Mouse (Mus musculus) inflammation-experienced regulatory T-cells, adult 6 months (primary cell): ENCODE data around the gene Cgrrf1. TPM values are rescaled to one million over a fixed set of nuclear protein-coding genes. Genes with fewer than 3 reads are reported as not detected.
"Not testable (repeated sequence)": the region's sequence is repeated elsewhere in the genome, so short reads cannot be mapped to it uniquely, and the experiment has no call there.

ENCODE experiments used
- ATAC-seq: one replicate; pipeline ENCODE4 v1.8.0; 2017
- polyA plus RNA-seq, 3 experiments: library from polyadenylated mRNA; unstranded; fragments of 100-300 nt; shearing (Covaris generic); gene quantifications; one replicate each; pipeline ENCODE4 v1.2.1; 2017

Gene Cgrrf1
- polyA plus RNA-seq: 10 to 100 TPM in 2 of 3 experiments, 1 to 10 TPM in 1; 8.2 to 12.2 (median 11.3) TPM

- peak; percentile 97 for ATAC-seq
These were observed at the start of gene Cgrrf1 for GRCm38 (mm10) chr14:46831837-46832333. Gene Cgrrf1, plus strand, starts transcription at chr14:46832125.

GRCm38 (mm10) chr14:46782187-46782828, 49.6 kb upstream of the Cgrrf1 start:
- no peak for ATAC-seq

GRCm38 (mm10) chr14:46783327-46783926, 48.5 kb upstream of the Cgrrf1 start:
- ATAC-seq: no peak

GRCm38 (mm10) chr14:46785247-46785646, 46.7 kb upstream of the Cgrrf1 start:
- no peak for ATAC-seq

- ATAC-seq: no peak
These were observed 44.5 kb upstream of the Cgrrf1 start for GRCm38 (mm10) chr14:46787454-46787786.

- peak; percentile 96 for ATAC-seq
These were observed 44.0 kb upstream of the Cgrrf1 start, which contains the start of gene Cnih1 for GRCm38 (mm10) chr14:46787787-46788504. Gene Cnih1, minus strand, starts transcription at chr14:46788411.

GRCm38 (mm10) chr14:46788505-46788901, 43.4 kb upstream of the Cgrrf1 start:
- no peak for ATAC-seq

GRCm38 (mm10) chr14:46790303-46790702, 41.6 kb upstream of the Cgrrf1 start:
- no peak for ATAC-seq

GRCm38 (mm10) chr14:46790723-46791122, 41.2 kb upstream of the Cgrrf1 start:
- ATAC-seq: no peak

GRCm38 (mm10) chr14:46794157-46794556, 37.8 kb upstream of the Cgrrf1 start:
- no peak for ATAC-seq

GRCm38 (mm10) chr14:46800684-46801345, 31.1 kb upstream of the Cgrrf1 start:
- no peak for ATAC-seq

GRCm38 (mm10) chr14:46803259-46803658, 28.7 kb upstream of the Cgrrf1 start:
- ATAC-seq: no peak

GRCm38 (mm10) chr14:46803791-46804190, 28.1 kb upstream of the Cgrrf1 start:
- no peak for ATAC-seq

GRCm38 (mm10) chr14:46806186-46806585, 25.7 kb upstream of the Cgrrf1 start:
- ATAC-seq: no peak

- no peak for ATAC-seq
These were observed 24.0 kb upstream of the Cgrrf1 start for GRCm38 (mm10) chr14:46807927-46808326.

- ATAC-seq: no peak
These were observed 16.3 kb upstream of the Cgrrf1 start for GRCm38 (mm10) chr14:46815640-46816039.

- no peak for ATAC-seq
These were observed 14.9 kb upstream of the Cgrrf1 start for GRCm38 (mm10) chr14:46816916-46817622.

- ATAC-seq: no peak
These were observed 13.2 kb upstream of the Cgrrf1 start for GRCm38 (mm10) chr14:46818743-46819142.

GRCm38 (mm10) chr14:46819961-46820360, 12.0 kb upstream of the Cgrrf1 start:
- ATAC-seq: not testable (repeated sequence)

- ATAC-seq: peak; percentile 30
These were observed 10.6 kb upstream of the Cgrrf1 start for GRCm38 (mm10) chr14:46821271-46821872.

GRCm38 (mm10) chr14:46821873-46822716, 9.8 kb upstream of the Cgrrf1 start, which contains the start of gene Gmfb:
Gene Gmfb, minus strand, starts transcription at chr14:46822242.
- ATAC-seq: peak; percentile 89
